Mouse (Mus musculus) forebrain, embryonic 12.5 days (tissue): ENCODE measurements around the gene Rpl13a. TPM values are rescaled to one million over a fixed set of nuclear protein-coding genes. Genes with fewer than 3 reads are reported as not detected.

Experiments
- ATAC-seq: fragments of 200-750 bp; cut with Nextera tagmentation; 2 replicates; pipeline ENCODE4 v1.8.0; 2017; ENCODE audit warnings: moderate TSS enrichment; ENCODE audit not compliant: low FRiP score
- H3K27ac ChIP-seq: fragments of 300-500 bp; sonication (generic); 2 replicates; pipeline ENCODE4 v1.5.1; 2016; ENCODE audit warnings: mild to moderate bottlenecking
- H3K27me3 ChIP-seq: fragments of 300-500 bp; sonication (generic); 2 replicates; pipeline ENCODE4 v1.6.1; 2016; ENCODE audit warnings: mild to moderate bottlenecking
- H3K36me3 ChIP-seq: fragments of 300-500 bp; sonication (generic); replicated peaks from 2 replicates; pipeline ENCODE4 v1.6.1; 2016; ENCODE audit warnings: mild to moderate bottlenecking
- H3K4me1 ChIP-seq: fragments of 300-500 bp; sonication (generic); 2 replicates; pipeline ENCODE4 v1.6.1; 2016
- H3K4me2 ChIP-seq: fragments of 300-500 bp; sonication (generic); 2 replicates; pipeline ENCODE4 v1.6.1; 2016; ENCODE audit warnings: mild to moderate bottlenecking, moderate library complexity
- H3K4me3 ChIP-seq: fragments of 300-500 bp; sonication (generic); replicated peaks from 2 replicates; pipeline ENCODE4 v1.5.1; 2016; ENCODE audit warnings: mild to moderate bottlenecking
- H3K9ac ChIP-seq: fragments of 300-500 bp; sonication (generic); 2 replicates; pipeline ENCODE4 v1.6.1; 2016; ENCODE audit warnings: mild to moderate bottlenecking
- H3K9me3 ChIP-seq: fragments of 300-500 bp; sonication (generic); 2 replicates; pipeline ENCODE4 v1.6.1; 2016
- WGBS: fragments of 180-500 bp; shearing (Covaris S2); methylation state at CpG from one replicate; pipeline ENCODE4 v1.1.7; 2016; 5-methylcytosine and 5-hydroxymethylcytosine counted together
- polyA plus RNA-seq: library from polyadenylated mRNA; unstranded; fragments of >200 nt; fragmentation: Nextera tagmentation; extraction: Ambion mirVana; gene quantifications from 2 replicates; pipeline ENCODE4 v1.2.1, GENCODE M21; 2016

Gene Rpl13a
- polyA plus RNA-seq, 1 experiment from 2014 or later, result 1,135 TPM

GRCm38 (mm10) chr7:45144368-45145174, 16.0 kb upstream of the Rpl13a start:
- WGBS, result 87% methylated on average over 13 of the region's 13 CpGs
- Histone ChIP-seq H3K9me3 (no peaks in the 10 kb centered on the region), H3K27me3 (no peaks in the 10 kb centered on the region), H3K27ac (no peak overlapping the region), H3K9ac (no peak overlapping the region), H3K4me3 (no peak overlapping the region), H3K4me1 (peaks cover 2% of the 10 kb centered on the region; the same call in 1 of the 2 replicates), H3K36me3 (peaks cover 37% of the 10 kb centered on the region), H3K4me2 (no peak overlapping the region)
- no peak for ATAC-seq

GRCm38 (mm10) chr7:45141914-45142313, 13.4 kb upstream of the Rpl13a start:
- no peak for ATAC-seq
- H3K36me3 ChIP-seq, result peaks cover 33% of the 10 kb centered on the region
- no peaks in the 10 kb centered on the region for H3K9me3 ChIP-seq
- H3K4me1 ChIP-seq, result no peaks in the 10 kb centered on the region
- no peak overlapping the region for H3K9ac ChIP-seq
- no peak overlapping the region for H3K27ac ChIP-seq
- no peak overlapping the region for H3K4me2 ChIP-seq
- peaks cover 12% of the 10 kb centered on the region for H3K27me3 ChIP-seq
- H3K4me3 ChIP-seq, result no peak overlapping the region
- WGBS, result 93% methylated on average over 5 of the region's 5 CpGs

- Histone ChIP-seq H3K27ac (no peak overlapping the region), H3K27me3 (peaks cover 12% of the 10 kb centered on the region), H3K4me2 (no peak overlapping the region), H3K4me3 (no peak overlapping the region), H3K4me1 (no peaks in the 10 kb centered on the region), H3K9ac (no peak overlapping the region), H3K9me3 (no peaks in the 10 kb centered on the region), H3K36me3 (peaks cover 33% of the 10 kb centered on the region)
- WGBS, result 91% methylated on average over 3 of the region's 3 CpGs
- ATAC-seq, result no peak
Observed at GRCm38 (mm10) chr7:45141319-45141718, 12.8 kb upstream of the Rpl13a start.

- Histone ChIP-seq H3K36me3 (peaks cover 28% of the 10 kb centered on the region), H3K27me3 (peaks cover 21% of the 10 kb centered on the region), H3K4me1 (peaks cover 6% of the 10 kb centered on the region; the same call in 1 of the 2 replicates), H3K9ac (no peak overlapping the region), H3K27ac (no peak overlapping the region), H3K9me3 (no peaks in the 10 kb centered on the region), H3K4me3 (no peak overlapping the region), H3K4me2 (no peak overlapping the region)
- ATAC-seq, result no peak
- 79% methylated on average over 8 of the region's 8 CpGs for WGBS
Observed at GRCm38 (mm10) chr7:45139904-45140723, 11.6 kb upstream of the Rpl13a start.

DNA sequence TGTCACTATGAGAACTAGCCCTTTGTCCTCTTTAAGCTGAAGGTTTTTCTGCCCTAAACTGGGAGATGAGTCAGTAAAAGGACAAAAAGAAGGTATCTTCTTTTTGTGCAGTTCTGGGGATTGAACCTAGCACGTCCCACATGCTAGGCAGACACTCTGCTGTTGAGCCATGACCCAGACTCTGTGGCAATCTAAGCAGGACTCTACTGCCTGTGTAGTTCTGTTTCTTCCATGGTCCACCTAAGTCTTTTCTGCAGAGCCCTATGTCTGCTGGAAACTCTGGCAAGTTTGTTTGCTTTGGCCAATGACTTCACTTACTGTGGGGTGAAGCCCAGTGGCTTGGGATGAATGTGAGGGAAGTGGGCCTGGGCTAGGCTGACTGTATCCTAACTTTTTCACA, 9.8 kb upstream of the Rpl13a start:
- peaks cover 12% of the 10 kb centered on the region for H3K36me3 ChIP-seq
- WGBS, result 76% methylated on average over 1 of the region's 1 CpGs
- no peaks in the 10 kb centered on the region for H3K9me3 ChIP-seq
- ATAC-seq, result no peak
- H3K9ac ChIP-seq, result no peak overlapping the region
- no peak overlapping the region for H3K4me3 ChIP-seq
- H3K27me3 ChIP-seq, result peaks cover 29% of the 10 kb centered on the region
- H3K4me2 ChIP-seq, result no peak overlapping the region
- H3K27ac ChIP-seq, result no peak overlapping the region
- H3K4me1 ChIP-seq, result peaks cover 6% of the 10 kb centered on the region; the same call in 1 of the 2 replicates

GRCm38 (mm10) chr7:45137171-45138006, 8.8 kb upstream of the Rpl13a start:
- 89% methylated on average over 12 of the region's 12 CpGs for WGBS
- no peak overlapping the region for H3K4me3 ChIP-seq

GRCm38 (mm10) chr7:45135993-45136567, 7.5 kb upstream of the Rpl13a start, which contains the start of the genes Gm45713 and Flt3l:
TSS of gene Gm45713 (minus strand) at chr7:45136231.
TSS of gene Flt3l (minus strand) at chr7:45136432.
- peaks cover 6% of the 10 kb centered on the region; the same call in 1 of the 2 replicates for H3K4me1 ChIP-seq
- peak within 1 kb of the TSS; percentile 39 for H3K4me3 ChIP-seq
- no peak within 1 kb of the TSS for H3K27ac ChIP-seq

More at GRCm38 (mm10) chr7:45137171-45138006, 8.8 kb upstream of the Rpl13a start:
- peaks cover 29% of the 10 kb centered on the region for H3K27me3 ChIP-seq
- H3K36me3 ChIP-seq, result peaks cover 5% of the 10 kb centered on the region
- H3K4me2 ChIP-seq, result no peak overlapping the region
- peaks cover 6% of the 10 kb centered on the region; the same call in 1 of the 2 replicates for H3K4me1 ChIP-seq
- H3K9ac ChIP-seq, result no peak overlapping the region
- ATAC-seq, result no peak
- H3K27ac ChIP-seq, result no peak overlapping the region
- H3K9me3 ChIP-seq, result no peaks in the 10 kb centered on the region

DNA sequence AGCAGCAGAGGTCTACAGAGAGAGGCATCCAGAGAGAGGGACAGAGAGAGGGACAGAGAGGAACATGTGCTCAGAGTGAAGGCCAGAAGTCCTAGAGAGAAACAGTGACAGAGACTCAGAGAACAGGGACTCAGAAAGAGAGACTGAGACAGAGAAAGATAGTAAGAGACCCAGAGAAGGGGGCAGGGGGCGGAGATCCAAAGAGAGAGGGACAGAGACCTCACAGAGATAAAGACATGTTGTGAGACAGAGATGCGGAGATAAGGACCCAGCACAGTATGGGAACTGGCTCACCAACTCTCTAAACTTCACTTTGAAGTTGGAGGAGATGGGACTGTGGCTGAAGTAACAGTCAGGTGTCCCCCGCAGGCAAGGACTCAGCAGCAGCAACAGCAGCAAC, 6.8 kb upstream of the Rpl13a start:
- no peaks in the 10 kb centered on the region for H3K36me3 ChIP-seq
- WGBS, result 89% methylated on average over 3 of the region's 3 CpGs
- no peaks in the 10 kb centered on the region for H3K9me3 ChIP-seq
- H3K4me1 ChIP-seq, result peaks cover 6% of the 10 kb centered on the region; the same call in 1 of the 2 replicates
- no peak overlapping the region for H3K27ac ChIP-seq
- H3K27me3 ChIP-seq, result peaks cover 29% of the 10 kb centered on the region
- no peak for ATAC-seq
- 0 out of 2 replicates have a peak overlapping the region, but pooled peaks have one; percentile 39 for H3K4me3 ChIP-seq
- peak overlapping the region; percentile 57 for H3K4me2 ChIP-seq
- no peak overlapping the region for H3K9ac ChIP-seq

More at GRCm38 (mm10) chr7:45135993-45136567, 7.5 kb upstream of the Rpl13a start, which contains the start of the genes Gm45713 and Flt3l:
- 2% methylated on average over 29 of the region's 29 CpGs for WGBS
- H3K9me3 ChIP-seq, result no peaks in the 10 kb centered on the region
- H3K4me2 ChIP-seq, result peak within 1 kb of the TSS; percentile 57
- H3K27me3 ChIP-seq, result peaks cover 29% of the 10 kb centered on the region
- H3K9ac ChIP-seq, result peak within 1 kb of the TSS; percentile 53
- peak; percentile 84 for ATAC-seq
- no peaks in the 10 kb centered on the region for H3K36me3 ChIP-seq

DNA sequence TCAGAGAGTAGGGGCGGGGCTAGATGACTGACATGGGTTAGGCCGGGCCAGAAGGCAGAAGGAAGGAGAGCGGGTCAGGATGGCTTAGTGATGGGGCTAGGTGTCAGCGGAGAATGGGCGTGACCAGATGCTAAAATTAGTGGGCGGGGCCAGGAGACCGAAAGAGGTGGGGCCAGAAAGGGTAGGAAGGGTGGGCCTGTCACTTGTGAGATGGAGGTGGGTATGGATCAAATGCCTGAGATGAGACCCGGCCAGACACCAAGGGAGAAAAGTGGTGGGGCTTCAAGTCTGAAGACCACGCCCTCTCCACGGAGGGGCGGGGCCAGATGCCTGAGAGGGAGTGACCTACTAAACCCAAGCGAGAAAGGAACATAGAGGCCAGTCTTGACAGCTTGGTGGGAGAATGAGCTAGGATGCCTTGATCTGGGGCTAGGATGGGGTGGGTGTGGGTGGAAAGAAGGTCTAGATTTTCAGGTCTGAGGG, 6.0 kb upstream of the Rpl13a start:
- H3K27me3 ChIP-seq, result peaks cover 29% of the 10 kb centered on the region
- no peak overlapping the region for H3K27ac ChIP-seq
- no peak overlapping the region for H3K9ac ChIP-seq
- peaks cover 11% of the 10 kb centered on the region for H3K4me1 ChIP-seq
- H3K9me3 ChIP-seq, result no peaks in the 10 kb centered on the region
- H3K4me2 ChIP-seq, result no peak overlapping the region
- H3K4me3 ChIP-seq, result no peak overlapping the region; the same call in 1 of the 2 replicates
- 5% methylated on average over 12 of the region's 12 CpGs for WGBS
- no peaks in the 10 kb centered on the region for H3K36me3 ChIP-seq
- no peak for ATAC-seq

- Histone ChIP-seq H3K36me3 (no peaks in the 10 kb centered on the region), H3K27me3 (peaks cover 29% of the 10 kb centered on the region), H3K4me1 (peaks cover 14% of the 10 kb centered on the region), H3K4me2 (no peak overlapping the region), H3K4me3 (no peak overlapping the region), H3K9me3 (no peaks in the 10 kb centered on the region), H3K27ac (no peak overlapping the region), H3K9ac (no peak overlapping the region)
- WGBS, result 77% methylated on average over 8 of the region's 8 CpGs
- no peak for ATAC-seq
Observed at GRCm38 (mm10) chr7:45133446-45134159, 5.0 kb upstream of the Rpl13a start.

GRCm38 (mm10) chr7:45131850-45132249, 3.3 kb upstream of the Rpl13a start:
- Histone ChIP-seq H3K9me3 (no peaks in the 10 kb centered on the region), H3K9ac (no peak overlapping the region), H3K27ac (no peak overlapping the region), H3K36me3 (peaks cover 7% of the 10 kb centered on the region), H3K4me1 (peaks cover 23% of the 10 kb centered on the region), H3K27me3 (peaks cover 17% of the 10 kb centered on the region), H3K4me3 (no peak overlapping the region), H3K4me2 (no peak overlapping the region)
- ATAC-seq, result no peak
- WGBS, result 82% methylated on average over 11 of the region's 11 CpGs
